Mouse (Mus musculus): Measurements from ENCODE around the gene Kcns3.

- TF ChIP-seq CTCF (IDR thresholded peaks at IDR 0.05; ENCODE audit: insufficient read depth, low read depth, low read length) = no peak
- no peak for TF ChIP-seq POLR2A (IDR thresholded peaks at IDR 0.05; ENCODE audit: insufficient read depth, low read depth, low read length)
These were observed 26.8 kb upstream of the Kcns3 start for GRCm38 (mm10) chr12:11177408-11178394.
